Mouse (Mus musculus) heart, postnatal 0 days (tissue): ENCODE measurements around the gene Rcn3.

ENCODE experiments used
- CTCF ChIP-seq: IDR thresholded peaks from 2 replicates; pipeline ENCODE4 v1.5.1; 2016; ENCODE audit warnings: antibody characterized with exemption, control low read depth, low read depth
- EP300 ChIP-seq: IDR thresholded peaks from 2 replicates; pipeline ENCODE4 v1.6.1; 2016; ENCODE audit warnings: antibody characterized with exemption, low read depth

DNA sequence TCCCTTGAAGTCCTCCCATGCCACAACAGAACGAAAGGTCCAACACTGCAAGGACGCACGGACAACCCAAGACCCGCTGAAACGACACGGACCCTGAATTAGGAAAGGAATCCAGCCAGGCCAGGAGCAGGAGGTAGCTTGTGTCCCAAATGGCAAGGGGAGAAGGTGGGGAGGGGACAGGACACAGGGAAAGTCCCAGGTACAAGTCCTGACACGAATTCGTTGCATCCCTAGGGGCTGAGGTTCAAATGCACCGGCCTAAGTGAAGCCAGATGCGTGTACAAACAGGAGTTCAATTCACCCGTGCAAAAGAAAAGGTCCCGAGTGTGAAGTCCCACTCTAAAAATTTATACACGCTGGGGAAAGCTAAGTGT is 40.4 kb downstream of the Rcn3 start:
- TF ChIP-seq CTCF (no peak), EP300 (no peak)
